In the genomic region with DNA sequence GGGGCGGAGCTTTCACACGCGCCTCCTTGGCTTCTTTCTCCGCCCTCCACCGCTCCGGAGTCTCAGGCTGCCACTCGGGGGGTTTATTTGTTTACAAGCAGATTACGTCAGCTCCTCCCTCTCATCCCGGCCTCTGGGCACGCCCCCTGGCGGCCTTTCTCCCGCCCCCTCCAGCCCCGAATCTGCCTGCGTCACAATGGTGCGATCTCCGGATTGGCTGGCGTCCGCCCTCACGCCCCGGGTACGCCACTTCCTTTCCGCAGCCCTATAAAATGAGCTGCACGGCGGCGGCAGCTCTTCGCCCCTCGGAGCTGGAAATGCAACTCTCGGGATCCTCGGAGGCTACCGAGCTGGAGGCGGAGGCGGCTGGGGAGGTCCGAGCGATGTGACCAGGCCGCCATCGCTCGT, we compare ENCODE assay signal across 8 mouse cellular contexts. TPM values are rescaled to one million over a fixed set of nuclear protein-coding genes. Genes with fewer than 3 reads are reported as not detected.
DNase-seq lines count a peak whose midpoint lies in the region; ATAC-seq and TF ChIP-seq lines count a peak whose summit lies in the region.

A gene (plus strand): TSS at position 298 of the 408 bp plus-strand sequence.

- TF ChIP-seq CTCF in lung, adult 2 months (IDR thresholded peaks at IDR 0.05; ENCODE audit: insufficient read depth, low read length), result no peak

- ATAC-seq in forebrain, embryonic 15.5 days (replicated peaks), result peak; percentile 96
- ATAC-seq in neutrophil, adult 5-6 weeks (ENCODE audit: extremely low read depth, insufficient number of reproducible peaks, low FRiP score, poor library complexity, severe bottlenecking), result peak; percentile 74

- H3K4me2 ChIP-seq in forebrain, embryonic 15.5 days (replicated peaks), result peak within 1 kb of the TSS; percentile 51

- in situ Hi-C loops in ES-E14 (cut with MboI; ENCODE audit: low sequenced_read_pairs in 2 of 2, unreplicated experiment in 2 of 2), result no loop called here

- H3K9ac ChIP-seq in ES-E14 (ENCODE audit: insufficient read depth, low read depth, low read length, poor library complexity, severe bottlenecking), result peak within 1 kb of the TSS; percentile 90
- peak within 1 kb of the TSS; percentile 99 for H3K9ac ChIP-seq in forebrain, embryonic 15.5 days (replicated peaks)

- no peak within 1 kb of the TSS for H3K27ac ChIP-seq in ES-E14 (ENCODE audit: insufficient read depth, low read depth, low read length, poor library complexity, severe bottlenecking)
- H3K27ac ChIP-seq in forebrain, embryonic 15.5 days (replicated peaks), result peak within 1 kb of the TSS; percentile 94

- DNase-seq in ES-E14 (ENCODE audit: low read depth, low spot score), result peak; percentile 98
- peak; percentile 100 for DNase-seq in cerebellum, adult 11-12 months
- DNase-seq in heart, postnatal 25 days (ENCODE audit: low spot score), result peak; percentile 100
- peak; percentile 99 to 100 for DNase-seq in layer of hippocampus, adult 18-20 months (ENCODE audit: low spot score in 2 of 2)
- DNase-seq in lung, adult 2 months, result peak; percentile 99
- peak; percentile 100 for DNase-seq in thymus, adult 18-20 months

- WGBS in forebrain, embryonic 15.5 days, result 0% methylated on average over 37 of the region's 37 CpGs
- under 1% methylated on average over 37 of the region's 37 CpGs for WGBS in lung, adult 2 months

- H3K36me3 ChIP-seq in ES-E14 (ENCODE audit: control insufficient read depth, insufficient read depth, low read length, poor library complexity, severe bottlenecking), result peaks cover 7% of the 10 kb centered on the region
- peaks cover 6% of the 10 kb centered on the region; the same call in 1 of the 2 replicates for H3K36me3 ChIP-seq in forebrain, embryonic 15.5 days

- peak; percentile 100 for TF ChIP-seq POLR2A in lung, adult 2 months (IDR thresholded peaks at IDR 0.05; ENCODE audit: borderline replicate concordance, extremely low read depth, low read depth, low read length)

- H3K4me1 ChIP-seq in ES-E14 (ENCODE audit: control insufficient read depth in 2 of 2, insufficient read depth in 2 of 2, low read length in 2 of 2, poor library complexity in 1 of 2), result peaks cover 0 to 6% of the 10 kb centered on the region in 2 experiments; a peak in 3 of 4 replicates
- peaks cover 24% of the 10 kb centered on the region for H3K4me1 ChIP-seq in forebrain, embryonic 15.5 days
- H3K4me1 ChIP-seq in lung, adult 2 months (ENCODE audit: control insufficient read depth, insufficient read depth, low read length), result peaks cover 5% of the 10 kb centered on the region

- no peaks in the 10 kb centered on the region for H3K27me3 ChIP-seq in forebrain, embryonic 15.5 days

- H3K9me3 ChIP-seq in ES-E14 (ENCODE audit: control insufficient read depth, insufficient read depth, low read depth, low read length), result no peaks in the 10 kb centered on the region
- H3K9me3 ChIP-seq in forebrain, embryonic 15.5 days, result no peaks in the 10 kb centered on the region

- intact Hi-C loops in heart, postnatal 25 days (cut with DNase I), result loop anchor here (1.0 to 2.0 kb wide), 2 partner anchors 95 to 402 kb away; no protein-coding TSS in a partner anchor

- H3K4me3 ChIP-seq in ES-E14 (ENCODE audit: insufficient read depth in 1 of 2, low read depth in 1 of 2, low read length in 2 of 2, poor library complexity in 1 of 2, severe bottlenecking in 1 of 2), result peak within 1 kb of the TSS; percentile 96
- H3K4me3 ChIP-seq in forebrain, embryonic 15.5 days, result peak within 1 kb of the TSS; percentile 91
- peak within 1 kb of the TSS; percentile 90 for H3K4me3 ChIP-seq in lung, adult 2 months (replicated peaks; ENCODE audit: extremely low read depth, low read depth, low read length)

TF ChIP-seq in ES-E14, 5 proteins besides CTCF, POLR2A, EP300 and RAD21:
- TF ChIP-seq CHD2 (IDR thresholded peaks at IDR 0.05; ENCODE audit: low read depth, low read length), result no peak
- TF ChIP-seq HCFC1 (IDR thresholded peaks at IDR 0.05; ENCODE audit: borderline replicate concordance, insufficient read depth, low read length), result peak; percentile 55

RNA-seq across cellular contexts. Expression of the gene that starts here (rescaled TPM):
- 16.1 and 22.0 TPM in 2 replicates for total RNA-seq in ES-E14 (2012; rRNA removed)
- 60.0 and 61.2 TPM in 2 replicates for polyA plus RNA-seq in forebrain, embryonic 15.5 days (2015; fragmentation: Nextera tagmentation; extraction: Ambion mirVana)
- total RNA-seq in heart, postnatal 25 days (2021), result 10 to 100 TPM; 44.9 to 52.5 TPM
- total RNA-seq in layer of hippocampus, adult 18-20 months (2021), result 10 to 100 TPM; 56.3 to 60.6 TPM
- polyA plus RNA-seq in lung, adult 2 months (2012; rRNA removed), result 25.0 and 42.9 TPM in 2 replicates
- total RNA-seq in neutrophil, adult 5-6 weeks (2017), result 996 and 1,066 TPM in 2 replicates

Comparison
In these comparisons a context has a peak if more than half of its experiments do, and no peak if none do; other contexts are left out.
1. RNA of the gene that starts here (total RNA-seq): 996 to 1,066 TPM in neutrophil, adult 5-6 weeks; 56.3 to 60.6 TPM in layer of hippocampus, adult 18-20 months, 44.9 to 52.5 TPM in heart, postnatal 25 days and 16.1 to 22.0 TPM in ES-E14; every median in the first group is over 10 times any median in the second.
2. Peak in every context shown above with its lines, with median percentiles within 50 percentile points of each other: DNase-seq and H3K4me3 ChIP-seq.